In genomic region chr1:164458621-164459051, GRCm38 (mm10) we compare ENCODE assay signal across 8 mouse cellular contexts. TPM values are rescaled to one million over a fixed set of nuclear protein-coding genes. Genes with fewer than 3 reads are reported as not detected.
DNase-seq lines count a peak whose midpoint lies in the region; ATAC-seq and TF ChIP-seq lines count a peak whose summit lies in the region.

No protein-coding gene starts in this region.

- peak; percentile 29; the same call in 1 of the 2 replicates for ATAC-seq in heart, embryonic 13.5 days (ENCODE audit: extremely low read depth, insufficient number of reproducible peaks, low FRiP score, low TSS enrichment)
- ATAC-seq in kidney, embryonic 15.5 days (replicated peaks; ENCODE audit: low FRiP score), result peak; percentile 81
- peak; percentile 69 for ATAC-seq in lung, postnatal 0 days

- H3K9me3 ChIP-seq in embryonic facial prominence, embryonic 10.5 days, result no peaks in the 10 kb centered on the region
- H3K9me3 ChIP-seq in heart, embryonic 13.5 days, result no peaks in the 10 kb centered on the region
- no peaks in the 10 kb centered on the region for H3K9me3 ChIP-seq in kidney, embryonic 15.5 days (replicated peaks)
- H3K9me3 ChIP-seq in lung, postnatal 0 days (ENCODE audit: low read length), result no peaks in the 10 kb centered on the region

- peak; percentile 59 to 62 for DNase-seq in left cerebral cortex, adult 18-20 months (ENCODE audit: low spot score in 2 of 2)
- DNase-seq in left cerebral cortex, adult 9 months (ENCODE audit: low spot score in 2 of 2), result no peak
- no peak for DNase-seq in embryonic facial prominence, embryonic 10.5 days (ENCODE audit: low spot score)
- peak; percentile 92 for DNase-seq in lung, postnatal 0 days (ENCODE audit: low spot score)
- DNase-seq in right cerebral cortex, postnatal 14 days, result peak; percentile 59
- no peak for DNase-seq in retina, embryonic 14.5 days (ENCODE audit: low spot score)

- no peaks in the 10 kb centered on the region for H3K36me3 ChIP-seq in embryonic facial prominence, embryonic 10.5 days (replicated peaks)
- peaks cover 6% of the 10 kb centered on the region; the same call in 1 of the 2 replicates for H3K36me3 ChIP-seq in heart, embryonic 13.5 days
- H3K36me3 ChIP-seq in kidney, embryonic 15.5 days, result no peaks in the 10 kb centered on the region
- H3K36me3 ChIP-seq in lung, postnatal 0 days (ENCODE audit: insufficient read depth, low read length), result no peaks in the 10 kb centered on the region

- WGBS in embryonic facial prominence, embryonic 10.5 days, result 3% methylated on average over 22 of the region's 22 CpGs
- 3% methylated on average over 22 of the region's 22 CpGs for WGBS in heart, embryonic 13.5 days
- WGBS in kidney, embryonic 15.5 days, result 1% methylated on average over 22 of the region's 22 CpGs
- 2% methylated on average over 21 of the region's 22 CpGs for WGBS in lung, postnatal 0 days

- TF ChIP-seq CTCF in lung, postnatal 0 days (IDR thresholded peaks at IDR 0.05), result no peak

- H3K27ac ChIP-seq in embryonic facial prominence, embryonic 10.5 days (replicated peaks), result peak overlapping the region; percentile 81
- H3K27ac ChIP-seq in heart, embryonic 13.5 days (replicated peaks), result peak overlapping the region; percentile 98
- H3K27ac ChIP-seq in kidney, embryonic 15.5 days, result peak overlapping the region; percentile 95
- peak overlapping the region; percentile 97 for H3K27ac ChIP-seq in lung, postnatal 0 days (ENCODE audit: low read length)

- H3K4me3 ChIP-seq in embryonic facial prominence, embryonic 10.5 days, result peak overlapping the region; percentile 74
- peak overlapping the region; percentile 88 for H3K4me3 ChIP-seq in heart, embryonic 13.5 days
- peak overlapping the region; percentile 74 for H3K4me3 ChIP-seq in kidney, embryonic 15.5 days (replicated peaks)
- peak overlapping the region; percentile 77 for H3K4me3 ChIP-seq in lung, postnatal 0 days (ENCODE audit: low read depth, low read length)

- H3K9ac ChIP-seq in heart, embryonic 13.5 days, result peak overlapping the region; percentile 99
- peak overlapping the region; percentile 77 for H3K9ac ChIP-seq in kidney, embryonic 15.5 days
- H3K9ac ChIP-seq in lung, postnatal 0 days (replicated peaks; ENCODE audit: low read depth), result peak overlapping the region; percentile 89

- peak overlapping the region; percentile 75 for H3K4me2 ChIP-seq in heart, embryonic 13.5 days
- peak overlapping the region; percentile 86 for H3K4me2 ChIP-seq in kidney, embryonic 15.5 days
- peak overlapping the region; percentile 72 for H3K4me2 ChIP-seq in lung, postnatal 0 days (replicated peaks; ENCODE audit: low read depth, low read length)

- peaks cover 82% of the 10 kb centered on the region for H3K27me3 ChIP-seq in embryonic facial prominence, embryonic 10.5 days (replicated peaks; ENCODE audit: low read depth, poor library complexity, severe bottlenecking)
- H3K27me3 ChIP-seq in heart, embryonic 13.5 days (replicated peaks), result peaks cover 26% of the 10 kb centered on the region
- H3K27me3 ChIP-seq in kidney, embryonic 15.5 days, result peaks cover 45% of the 10 kb centered on the region
- 0 out of 2 replicates have a peak, but pooled peaks cover 4% of the 10 kb centered on the region for H3K27me3 ChIP-seq in lung, postnatal 0 days (replicated peaks; ENCODE audit: insufficient read depth, low read length)

- H3K4me1 ChIP-seq in embryonic facial prominence, embryonic 10.5 days, result peaks cover 43% of the 10 kb centered on the region
- H3K4me1 ChIP-seq in heart, embryonic 13.5 days, result peaks cover 65% of the 10 kb centered on the region
- peaks cover 36% of the 10 kb centered on the region for H3K4me1 ChIP-seq in kidney, embryonic 15.5 days
- no peaks in the 10 kb centered on the region; the same call in 1 of the 2 replicates for H3K4me1 ChIP-seq in lung, postnatal 0 days (ENCODE audit: insufficient read depth, low read depth, low read length)

- TF ChIP-seq EP300 in lung, postnatal 0 days (IDR thresholded peaks at IDR 0.05), result no peak

RNA-seq across cellular contexts. Expression of gene Atp1b1, which starts 0.5 kb away (rescaled TPM):
- 1,000 to 10,000 TPM; 1,579 to 1,741 TPM for total RNA-seq in left cerebral cortex, adult 18-20 months (2021)
- polyA plus RNA-seq in embryonic facial prominence, embryonic 10.5 days (2016; fragmentation: Nextera tagmentation; extraction: Ambion mirVana), result 6.9 and 7.4 TPM in 2 replicates
- polyA plus RNA-seq in heart, embryonic 13.5 days (2015; fragmentation: Nextera tagmentation; extraction: Ambion mirVana), result 293 and 324 TPM in 2 replicates
- 163 and 179 TPM in 2 replicates for polyA plus RNA-seq in kidney, embryonic 15.5 days (2015; fragmentation: Nextera tagmentation; extraction: Ambion mirVana)
- polyA plus RNA-seq in lung, postnatal 0 days (2015; fragmentation: Nextera tagmentation; extraction: Ambion mirVana), result 359 and 444 TPM in 2 replicates

Comparison
In these comparisons a context has a peak if more than half of its experiments do, and no peak if none do; other contexts are left out.
1. DNase-seq: peak in left cerebral cortex, adult 18-20 months (2 of 2), lung, postnatal 0 days (single experiment) and right cerebral cortex, postnatal 14 days (single experiment); none in left cerebral cortex, adult 9 months (0 of 2), embryonic facial prominence, embryonic 10.5 days (single experiment) and retina, embryonic 14.5 days (single experiment).
2. ATAC-seq: peak in every context shown above with its lines; median percentile 81 in kidney, embryonic 15.5 days; 69 in lung, postnatal 0 days; 29 in heart, embryonic 13.5 days.
3. RNA of gene Atp1b1, which starts 0.5 kb away (polyA plus RNA-seq): 359 to 444 TPM in lung, postnatal 0 days, 293 to 324 TPM in heart, embryonic 13.5 days and 163 to 179 TPM in kidney, embryonic 15.5 days; 6.9 to 7.4 TPM in embryonic facial prominence, embryonic 10.5 days; every median in the first group is over 10 times any median in the second.
4. Peak in every context shown above with its lines, with median percentiles within 50 percentile points of each other: H3K27ac ChIP-seq, H3K4me3 ChIP-seq, H3K4me2 ChIP-seq and H3K9ac ChIP-seq.